7 mouse cellular contexts compared by ENCODE assay signal in the genomic region with DNA sequence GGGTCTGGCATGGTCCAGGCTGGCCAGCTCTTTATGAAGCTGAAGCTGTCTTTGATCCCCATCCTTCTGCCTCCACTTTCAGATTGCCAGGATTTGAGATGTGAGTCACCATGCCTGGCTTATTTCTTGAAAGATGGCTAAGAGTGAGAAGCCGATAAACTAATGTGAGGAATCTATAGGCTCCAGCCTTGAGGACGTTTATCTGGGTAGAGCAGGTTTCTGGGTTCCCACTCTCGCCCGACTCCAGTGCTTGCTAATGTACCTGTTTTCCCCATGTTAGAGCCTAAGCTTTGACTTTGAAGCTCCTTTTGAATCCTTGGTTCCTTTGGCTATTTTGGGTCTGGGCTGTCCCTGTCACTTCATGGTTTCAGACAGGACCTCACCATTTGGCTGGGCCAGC. TPM values are rescaled to one million over a fixed set of nuclear protein-coding genes. Genes with fewer than 3 reads are reported as not detected.
DNase-seq lines count a peak whose midpoint lies in the region; ATAC-seq and TF ChIP-seq lines count a peak whose summit lies in the region.

No protein-coding gene starts in this region.

- H3K4me1 ChIP-seq in CH12.LX (ENCODE audit: control insufficient read depth in 1 of 2, insufficient read depth in 2 of 2) (peaks cover 4 to 32% of the 10 kb centered on the region in 2 experiments), ES-E14 (ENCODE audit: control insufficient read depth in 2 of 2, insufficient read depth in 2 of 2, low read length in 2 of 2, poor library complexity in 1 of 2) (peaks cover 0 to 8% of the 10 kb centered on the region in 2 experiments; a peak in 1 of 4 replicates)
- peaks cover 28% of the 10 kb centered on the region for H3K4me1 ChIP-seq in forebrain, embryonic 16.5 days (replicated peaks; ENCODE audit: control insufficient read depth, insufficient read depth, low read length)
- peaks cover 24% of the 10 kb centered on the region for H3K4me1 ChIP-seq in liver, embryonic 16.5 days (ENCODE audit: control insufficient read depth, low read depth, low read length)

- peak overlapping the region; percentile 90 for H3K4me2 ChIP-seq in CH12.LX (ENCODE audit: insufficient read depth, low read depth, poor library complexity, severe bottlenecking)
- H3K4me2 ChIP-seq in forebrain, embryonic 16.5 days (ENCODE audit: low read length), result peak overlapping the region; percentile 88
- H3K4me2 ChIP-seq in liver, embryonic 16.5 days (ENCODE audit: low read depth, low read length), result peak overlapping the region; percentile 83

- peaks cover 65% of the 10 kb centered on the region for H3K79me2 ChIP-seq in CH12.LX (replicated peaks; ENCODE audit: control insufficient read depth, extremely low read depth, insufficient read depth, poor library complexity, severe bottlenecking)

- H3K9ac ChIP-seq in CH12.LX (ENCODE audit: insufficient read depth, low read depth) (peak overlapping the region; percentile 100), ES-E14 (ENCODE audit: insufficient read depth, low read depth, low read length, poor library complexity, severe bottlenecking) (peak overlapping the region; percentile 41; the same call in 1 of the 2 replicates)
- no peak overlapping the region for H3K9ac ChIP-seq in forebrain, embryonic 16.5 days (replicated peaks; ENCODE audit: low read depth, low read length)
- H3K9ac ChIP-seq in liver, embryonic 16.5 days (ENCODE audit: low read depth, low read length), result peak overlapping the region; percentile 89

- no peaks in the 10 kb centered on the region for H3K9me3 ChIP-seq in CH12.LX (replicated peaks; ENCODE audit: low read length)
- H3K9me3 ChIP-seq in ES-E14 (ENCODE audit: control insufficient read depth, insufficient read depth, low read depth, low read length), result no peaks in the 10 kb centered on the region
- H3K9me3 ChIP-seq in forebrain, embryonic 16.5 days (ENCODE audit: control insufficient read depth, low read length), result no peaks in the 10 kb centered on the region
- no peaks in the 10 kb centered on the region for H3K9me3 ChIP-seq in liver, embryonic 16.5 days (replicated peaks; ENCODE audit: control insufficient read depth, low read length)

- no peaks in the 10 kb centered on the region for H3K27me3 ChIP-seq in CH12.LX (replicated peaks)
- H3K27me3 ChIP-seq in forebrain, embryonic 16.5 days (replicated peaks; ENCODE audit: control insufficient read depth, insufficient read depth, low read length), result no peaks in the 10 kb centered on the region
- no peaks in the 10 kb centered on the region for H3K27me3 ChIP-seq in liver, embryonic 16.5 days (ENCODE audit: control insufficient read depth, insufficient read depth, low read depth, low read length)

- DNase-seq in CH12.LX (ENCODE audit: extremely low read depth), result no peak
- DNase-seq in ES-E14 (ENCODE audit: low read depth, low spot score), result no peak
- no peak for DNase-seq in urinary bladder, postnatal 36 days (ENCODE audit: low spot score in 2 of 2)
- DNase-seq in ovary, adult 18-20 months (ENCODE audit: low spot score), result no peak
- DNase-seq in urinary bladder, adult 2 months (ENCODE audit: low spot score), result no peak

- no peak for TF ChIP-seq RAD21 in CH12.LX (IDR thresholded peaks at IDR 0.05; ENCODE audit: low read depth, low read length)

- no peak for ATAC-seq in forebrain, embryonic 16.5 days
- no peak for ATAC-seq in liver, embryonic 16.5 days (ENCODE audit: low read depth)

- TF ChIP-seq CTCF in CH12.LX (conservative IDR thresholded peaks at IDR 0.05 in 1 of 2, IDR thresholded peaks at IDR 0.05 in 1 of 2; ENCODE audit: low read depth in 2 of 2, low read length in 2 of 2), result no peak

- H3K27ac ChIP-seq in CH12.LX (ENCODE audit: insufficient read depth, low read depth) (no peak overlapping the region), ES-E14 (ENCODE audit: insufficient read depth, low read depth, low read length, poor library complexity, severe bottlenecking) (no peak overlapping the region)
- H3K27ac ChIP-seq in forebrain, embryonic 16.5 days (ENCODE audit: low read length), result no peak overlapping the region
- H3K27ac ChIP-seq in liver, embryonic 16.5 days (ENCODE audit: low read length), result peak overlapping the region; percentile 20; the same call in 1 of the 2 replicates

- no peak for TF ChIP-seq EP300 in CH12.LX (IDR thresholded peaks at IDR 0.05; ENCODE audit: low read length)

- H3K4me3 ChIP-seq in CH12.LX (replicated peaks in 1 of 3; ENCODE audit: low read depth in 2 of 3, low read length in 2 of 3, poor library complexity in 1 of 3), result peak overlapping the region; percentile 80 to 100 (median 98)
- peak overlapping the region; percentile 66 to 98 for H3K4me3 ChIP-seq in ES-E14 (ENCODE audit: insufficient read depth in 1 of 2, low read depth in 1 of 2, low read length in 2 of 2, poor library complexity in 1 of 2, severe bottlenecking in 1 of 2)
- peak overlapping the region; percentile 94 for H3K4me3 ChIP-seq in forebrain, embryonic 16.5 days (replicated peaks; ENCODE audit: low read length)
- peak overlapping the region; percentile 91 for H3K4me3 ChIP-seq in liver, embryonic 16.5 days (ENCODE audit: low read depth, low read length)

- H3K36me3 ChIP-seq in CH12.LX (replicated peaks in 1 of 2; ENCODE audit: control insufficient read depth in 1 of 2, insufficient read depth in 1 of 2, low read length in 1 of 2), result peaks cover 17 to 48% of the 10 kb centered on the region in 2 experiments
- peaks cover 17% of the 10 kb centered on the region for H3K36me3 ChIP-seq in ES-E14 (ENCODE audit: control insufficient read depth, insufficient read depth, low read length, poor library complexity, severe bottlenecking)
- H3K36me3 ChIP-seq in forebrain, embryonic 16.5 days (ENCODE audit: control insufficient read depth, insufficient read depth), result no peaks in the 10 kb centered on the region
- peaks cover 5% of the 10 kb centered on the region; the same call in 1 of the 2 replicates for H3K36me3 ChIP-seq in liver, embryonic 16.5 days (ENCODE audit: control insufficient read depth, insufficient read depth)

- TF ChIP-seq POLR2A in CH12.LX (IDR thresholded peaks at IDR 0.05; ENCODE audit: low read depth, low read length), result no peak

- in situ Hi-C loops in CH12.LX (cut with MboI; ENCODE audit: low pct_ligation_motif_present, low pct_unique_long_range_greater_than_20kb, low sequenced_read_pairs), result loop anchor here (25.0 kb wide), 1 partner anchor 233 kb away; no protein-coding TSS in a partner anchor
- in situ Hi-C loops in ES-E14 (cut with MboI; ENCODE audit: low sequenced_read_pairs in 2 of 2, unreplicated experiment in 2 of 2), result loop anchor here (25.0 kb wide), 1 partner anchor 583 kb away; the partner anchor contains the start of genes Gm26938 (in 2 of the 2) and Psmg3 (in 2 of the 2)

- dilution Hi-C loops in CH12.LX (cut with MboI; ENCODE audit: extremely low pct_ligation_motif_present, extremely low pct_unique_long_range_greater_than_20kb, low sequenced_read_pairs), result no loop called here

- WGBS in forebrain, embryonic 16.5 days, result 68% methylated on average over 4 of the region's 4 CpGs
- 13% methylated on average over 4 of the region's 4 CpGs for WGBS in liver, embryonic 16.5 days (ENCODE audit: insufficient replicate concordance)

TF ChIP-seq in CH12.LX, 34 proteins besides CTCF, POLR2A, EP300 and RAD21 (continues in another document):
- no peak for TF ChIP-seq MAZ (IDR thresholded peaks at IDR 0.05; ENCODE audit: low read depth, low read length)
- no peak for TF ChIP-seq PAX5 (IDR thresholded peaks at IDR 0.05; ENCODE audit: low read length)
- TF ChIP-seq SMC3 (IDR thresholded peaks at IDR 0.05; ENCODE audit: low read depth, low read length), result no peak
- TF ChIP-seq MEF2A (IDR thresholded peaks at IDR 0.05; ENCODE audit: borderline replicate concordance, low read depth, low read length), result no peak
- TF ChIP-seq MXI1 (IDR thresholded peaks at IDR 0.05; ENCODE audit: low read depth, low read length), result no peak
- TF ChIP-seq JUND (conservative IDR thresholded peaks at IDR 0.05; ENCODE audit: low read depth, low read length), result no peak
- TF ChIP-seq UBTF (IDR thresholded peaks at IDR 0.05; ENCODE audit: low read depth, low read length), result no peak

TF ChIP-seq in ES-E14, 5 proteins besides CTCF, POLR2A, EP300 and RAD21:
- TF ChIP-seq ZC3H11A (IDR thresholded peaks at IDR 0.05; ENCODE audit: borderline replicate concordance, low read depth, low read length), result no peak
- TF ChIP-seq ZNF384 (IDR thresholded peaks at IDR 0.05; ENCODE audit: low read depth, low read length), result no peak
- TF ChIP-seq MAFK (IDR thresholded peaks at IDR 0.05; ENCODE audit: insufficient read depth, low read depth, low read length), result no peak
- TF ChIP-seq HCFC1 (IDR thresholded peaks at IDR 0.05; ENCODE audit: borderline replicate concordance, insufficient read depth, low read length), result no peak
- TF ChIP-seq CHD2 (IDR thresholded peaks at IDR 0.05; ENCODE audit: low read depth, low read length), result no peak

RNA-seq across cellular contexts. Expression of gene Eif3b, which starts 1.5 kb away (rescaled TPM):
- 218 and 260 TPM in 2 replicates for total RNA-seq in CH12.LX (2012; rRNA removed)
- 74.0 and 79.5 TPM in 2 replicates for total RNA-seq in CH12.LX (2014; rRNA removed)
- 521 and 579 TPM in 2 replicates for polyA plus RNA-seq in CH12.LX (2012; ENCODE audit: insufficient read length, low read depth)
- 196 and 273 TPM in 2 replicates for total RNA-seq in ES-E14 (2012; rRNA removed)
- polyA plus RNA-seq in forebrain, embryonic 16.5 days (2015; fragmentation: Nextera tagmentation; extraction: Ambion mirVana), result 75.4 and 86.4 TPM in 2 replicates
- 53.0 and 60.0 TPM in 2 replicates for polyA plus RNA-seq in liver, embryonic 16.5 days (2015; fragmentation: Nextera tagmentation; extraction: Ambion mirVana)
- 98.8 and 135 TPM in 2 replicates for polyA plus RNA-seq in urinary bladder, adult 2 months (2012; rRNA removed)

RNA-seq across cellular contexts. Expression of gene Gm4869, which starts 24.8 kb away (rescaled TPM):
- not detected in 2 replicates for total RNA-seq in CH12.LX (2012; rRNA removed)
- total RNA-seq in CH12.LX (2014; rRNA removed), result 0.09 TPM in 1 of 2 replicates, not detected in the other
- 0.11 TPM in 1 of 2 replicates, not detected in the other for polyA plus RNA-seq in CH12.LX (2012; ENCODE audit: insufficient read length, low read depth)
- 0.05 and 0.13 TPM in 2 replicates for total RNA-seq in ES-E14 (2012; rRNA removed)
- polyA plus RNA-seq in forebrain, embryonic 16.5 days (2015; fragmentation: Nextera tagmentation; extraction: Ambion mirVana), result not detected in 2 replicates
- polyA plus RNA-seq in liver, embryonic 16.5 days (2015; fragmentation: Nextera tagmentation; extraction: Ambion mirVana), result not detected in 2 replicates
- 0.96 and 1.0 TPM in 2 replicates for polyA plus RNA-seq in urinary bladder, adult 2 months (2012; rRNA removed)

RNA-seq across cellular contexts. Expression of gene Snx8, which starts 31.6 kb away (rescaled TPM):
- total RNA-seq in CH12.LX (2012; rRNA removed) (20.8 and 26.0 TPM in 2 replicates), CH12.LX (2014; rRNA removed) (33.0 and 34.6 TPM in 2 replicates), ES-E14 (2012; rRNA removed) (27.9 and 41.4 TPM in 2 replicates)
- 42.2 and 42.4 TPM in 2 replicates for polyA plus RNA-seq in CH12.LX (2012; ENCODE audit: insufficient read length, low read depth)
- 18.3 and 24.1 TPM in 2 replicates for polyA plus RNA-seq in forebrain, embryonic 16.5 days (2015; fragmentation: Nextera tagmentation; extraction: Ambion mirVana)
- 10.9 and 11.1 TPM in 2 replicates for polyA plus RNA-seq in liver, embryonic 16.5 days (2015; fragmentation: Nextera tagmentation; extraction: Ambion mirVana)
- 18.6 and 19.4 TPM in 2 replicates for polyA plus RNA-seq in urinary bladder, adult 2 months (2012; rRNA removed)
